Mouse (Mus musculus) ES-E14 (cell line): ENCODE measurements at regions not wholly inside any gene's neighbourhood (a gene's known extent, or its start where the extent isn't known, plus 50 kb on each side); places are given as distances from the start of the nearest gene placed in this dataset.
"Not testable (repeated sequence)": the region's sequence is repeated elsewhere in the genome, so short reads cannot be mapped to it uniquely, and the experiment has no call there.

Experiments
- DNase-seq: peaks from one replicate; pipeline ENCODE4 v3.0.0-alpha.2; 2013; ENCODE audit warnings: low read depth, low spot score
- H3K27ac ChIP-seq: 2 replicates; pipeline ENCODE4 v1.5.1; 2012; ENCODE audit warnings: low read depth, mild to moderate bottlenecking, low read length, moderate library complexity, mixed read lengths; ENCODE audit not compliant: poor library complexity, insufficient read depth, severe bottlenecking
- H3K36me3 ChIP-seq: 2 replicates; pipeline ENCODE4 v1.6.1; 2012; ENCODE audit warnings: mild to moderate bottlenecking, low read length, moderate library complexity, mixed read lengths; ENCODE audit not compliant: control insufficient read depth, poor library complexity, insufficient read depth, severe bottlenecking
- H3K4me1 ChIP-seq, 2 experiments: fragments of 150-350 bp in 1 of 2; sonication (generic) in 1 of 2; 2 replicates each; pipeline ENCODE4 v1.6.1; 2012; ENCODE audit warnings: low read length in 2 of 2, mild to moderate bottlenecking in 1 of 2, mixed read lengths in 1 of 2; ENCODE audit not compliant: control insufficient read depth in 2 of 2, insufficient read depth in 2 of 2, poor library complexity in 1 of 2
- H3K4me3 ChIP-seq, 2 experiments: fragments of 150-350 bp in 1 of 2; sonication (generic) in 1 of 2; 2 replicates each; pipeline ENCODE4 v1.5.1; 2012; ENCODE audit warnings: low read length in 2 of 2, low read depth in 1 of 2, mild to moderate bottlenecking in 1 of 2, mixed read lengths in 1 of 2; ENCODE audit not compliant: insufficient read depth in 1 of 2, poor library complexity in 1 of 2, severe bottlenecking in 1 of 2
- H3K9ac ChIP-seq: 2 replicates; pipeline ENCODE4 v1.6.1; 2012; ENCODE audit warnings: low read depth, mild to moderate bottlenecking, low read length, mixed read lengths; ENCODE audit not compliant: poor library complexity, insufficient read depth, severe bottlenecking
- H3K9me3 ChIP-seq: fragments of 150-350 bp; sonication (generic); 2 replicates; pipeline ENCODE4 v1.6.1; 2012; ENCODE audit warnings: low read depth, mild to moderate bottlenecking, low read length; ENCODE audit not compliant: control insufficient read depth, insufficient read depth
- CHD2 ChIP-seq: IDR thresholded peaks from 2 replicates; pipeline ENCODE4 v1.6.1; 2014; ENCODE audit warnings: mild to moderate bottlenecking, low read depth, low read length, inconsistent platforms
- HCFC1 ChIP-seq: IDR thresholded peaks from 2 replicates; pipeline ENCODE4 v1.6.1; 2012; ENCODE audit warnings: low read length, inconsistent platforms, borderline replicate concordance; ENCODE audit not compliant: insufficient read depth
- MAFK ChIP-seq: IDR thresholded peaks from 2 replicates; pipeline ENCODE4 v1.6.1; 2014; ENCODE audit warnings: mild to moderate bottlenecking, low read depth, low read length, inconsistent platforms; ENCODE audit not compliant: insufficient read depth
- ZC3H11A ChIP-seq: IDR thresholded peaks from 2 replicates; pipeline ENCODE4 v1.6.1; 2012; ENCODE audit warnings: low read depth, mild to moderate bottlenecking, inconsistent platforms, low read length, borderline replicate concordance
- ZNF384 ChIP-seq: IDR thresholded peaks from 2 replicates; pipeline ENCODE4 v1.6.1; 2012; ENCODE audit warnings: low read depth, low read length, inconsistent platforms
- in situ Hi-C, 2 experiments: fragments of 600-800 bp; cut with MboI; formaldehyde crosslinking; loops; one replicate each; pipeline ENCODE4 v1.15.1; 2025; ENCODE audit warnings: low sequenced_read_pairs in 2 of 2, inconsistent platforms in 1 of 2; ENCODE audit not compliant: unreplicated experiment in 2 of 2

- peaks cover 7% of the 10 kb centered on the region; the same call in 1 of the 2 replicates for H3K9me3 ChIP-seq
- H3K4me3 ChIP-seq, result no peak overlapping the region
- H3K4me1 ChIP-seq, result 0 out of 4 replicates have a peak, but pooled peaks cover 0 to 3% of the 10 kb centered on the region in 2 experiments
- H3K27ac ChIP-seq, result 0 out of 2 replicates have a peak overlapping the region, but pooled peaks have one; percentile 86
- peaks cover 3% of the 10 kb centered on the region; the same call in 1 of the 2 replicates for H3K36me3 ChIP-seq
- H3K9ac ChIP-seq, result no peak overlapping the region
- in situ Hi-C loops, result no loop called here
- DNase-seq, result no peak
- TF ChIP-seq ZC3H11A (no peak), MAFK (no peak), HCFC1 (no peak), CHD2 (no peak), ZNF384 (no peak)
Observed at GRCm38 (mm10) chr6:37750271-37750670, 120.3 kb upstream of the Trim24 start.

- Histone ChIP-seq H3K9ac (no peak overlapping the region), H3K4me1 (0 out of 4 replicates have a peak, but pooled peaks cover 0 to 3% of the 10 kb centered on the region in 2 experiments), H3K9me3 (peaks cover 7% of the 10 kb centered on the region; the same call in 1 of the 2 replicates), H3K36me3 (no peaks in the 10 kb centered on the region; the same call in 1 of the 2 replicates), H3K27ac (no peak overlapping the region), H3K4me3 (no peak overlapping the region)
- in situ Hi-C loops, result no loop called here
- no peak for TF ChIP-seq ZC3H11A
- no peak for TF ChIP-seq CHD2
- no peak for TF ChIP-seq MAFK
- TF ChIP-seq ZNF384, result no peak
- TF ChIP-seq HCFC1, result no peak
- DNase-seq, result no peak
Observed at GRCm38 (mm10) chr6:37751701-37752100, 118.9 kb upstream of the Trim24 start.

GRCm38 (mm10) chr6:37761003-37761402 lies 109.6 kb upstream of the Trim24 start:
- H3K36me3 ChIP-seq, H3K27ac ChIP-seq, H3K4me3 ChIP-seq, DNase-seq, H3K9ac ChIP-seq, H3K4me1 ChIP-seq, H3K9me3 ChIP-seq, in situ Hi-C loops: not testable (repeated sequence)
- peak; percentile 79 for TF ChIP-seq ZNF384

GRCm38 (mm10) chr6:37763036-37763435 lies 107.6 kb upstream of the Trim24 start:
- DNase-seq, result no peak
- no peak for TF ChIP-seq MAFK
- TF ChIP-seq HCFC1, result no peak
- in situ Hi-C loops, result no loop called here

GRCm38 (mm10) chr6:37767690-37768089 lies 102.9 kb upstream of the Trim24 start:
- TF ChIP-seq CHD2 (0 out of 2 replicates have a peak, but pooled peaks have one; percentile 21), MAFK (no peak), ZNF384 (no peak)
- DNase-seq, result peak; percentile 71
- in situ Hi-C loops, result no loop called here
- Histone ChIP-seq H3K36me3 (no peaks in the 10 kb centered on the region), H3K9ac (no peak overlapping the region), H3K27ac (peak overlapping the region; percentile 94), H3K9me3 (no peaks in the 10 kb centered on the region), H3K4me3 (no peak overlapping the region), H3K4me1 (peaks cover 0 to 1% of the 10 kb centered on the region in 2 experiments; a peak in 2 of 4 replicates)

More at GRCm38 (mm10) chr6:37763036-37763435, 107.6 kb upstream of the Trim24 start:
- H3K9ac ChIP-seq, result no peak overlapping the region
- H3K4me1 ChIP-seq, result peaks cover 0 to 1% of the 10 kb centered on the region in 2 experiments; a peak in 2 of 4 replicates
- no peaks in the 10 kb centered on the region for H3K9me3 ChIP-seq
- no peak overlapping the region for H3K4me3 ChIP-seq
- H3K36me3 ChIP-seq, result no peaks in the 10 kb centered on the region
- no peak overlapping the region for H3K27ac ChIP-seq
